Mouse (Mus musculus): ENCODE results near the gene Myo18b.
A peak's percentile ranks its signal among the peaks of the same experiment; 100 is the strongest.

Myo18b gene

GRCm38 (mm10) chr5:112895674-112896654 lies at the start of gene Myo18b:
Gene Myo18b (minus strand): TSS chr5:112896362.
- no peak for ATAC-seq (ENCODE audit: insufficient number of reproducible peaks, low FRiP score, low TSS enrichment)

GRCm38 (mm10) chr5:112945925-112946324 lies 49.8 kb upstream of the Myo18b start:
- no peak for ATAC-seq (ENCODE audit: insufficient number of reproducible peaks, low FRiP score, low TSS enrichment)

- ATAC-seq (ENCODE audit: insufficient number of reproducible peaks, low FRiP score, low TSS enrichment), result no peak
Measured at GRCm38 (mm10) chr5:112942244-112942643, 46.1 kb upstream of the Myo18b start.

- ATAC-seq (ENCODE audit: insufficient number of reproducible peaks, low FRiP score, low TSS enrichment), result no peak
Measured at GRCm38 (mm10) chr5:112941001-112941400, 44.8 kb upstream of the Myo18b start.

GRCm38 (mm10) chr5:112936632-112937031 lies 40.5 kb upstream of the Myo18b start:
- no peak for ATAC-seq (ENCODE audit: insufficient number of reproducible peaks, low FRiP score, low TSS enrichment)

DNA sequence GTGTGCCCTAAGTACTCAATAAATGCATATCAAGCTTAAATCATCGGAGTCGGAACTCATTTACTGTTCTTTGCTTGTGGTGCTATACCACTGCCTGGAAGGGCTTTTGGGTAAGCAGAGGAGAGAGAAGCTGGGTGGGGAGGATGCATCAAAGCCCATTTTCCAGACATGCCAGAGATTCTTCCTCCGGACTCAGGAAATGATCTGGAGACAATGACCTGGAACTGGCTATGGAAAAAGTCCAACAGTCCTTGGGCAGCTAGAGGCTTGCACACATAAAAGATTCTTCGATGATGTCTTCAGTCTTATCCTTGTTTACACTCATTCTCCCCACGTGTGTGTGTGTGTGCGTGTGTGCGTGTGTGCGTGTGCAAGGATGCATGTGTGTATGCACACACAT lies 39.3 kb upstream of the Myo18b start:
- ATAC-seq (ENCODE audit: insufficient number of reproducible peaks, low FRiP score, low TSS enrichment), result no peak

DNA sequence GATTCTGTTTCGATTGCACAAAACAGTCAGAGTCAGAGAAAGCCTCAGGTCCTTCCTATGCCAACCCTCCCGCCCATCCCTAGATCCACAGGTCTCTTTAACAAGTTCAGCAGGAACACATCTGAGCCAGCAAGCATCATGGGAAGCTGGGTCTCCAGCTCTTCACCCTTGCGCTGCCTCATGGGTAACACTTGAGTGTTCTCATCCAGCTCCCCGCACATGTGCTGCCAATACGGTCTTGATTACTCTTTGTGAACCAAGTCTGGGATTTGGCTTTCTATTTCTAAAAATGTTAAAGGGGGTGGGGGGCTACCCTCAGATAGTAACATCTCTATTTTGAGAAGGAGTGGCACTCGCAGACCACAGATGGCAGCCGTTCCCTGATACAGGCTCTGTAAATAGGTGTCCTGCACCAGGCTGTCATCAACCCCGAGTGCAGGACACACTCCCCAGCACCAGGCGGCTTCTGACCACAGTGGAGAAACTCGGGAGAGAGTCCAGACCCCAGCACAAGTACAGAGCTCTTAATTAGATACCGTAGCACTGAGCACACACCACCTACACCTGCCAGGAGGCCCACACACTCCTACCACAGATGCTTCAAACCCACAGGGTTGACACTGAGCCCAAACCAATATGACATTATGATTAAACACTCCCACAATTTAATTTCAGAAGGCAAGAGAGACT lies 36.9 kb upstream of the Myo18b start:
- ATAC-seq (ENCODE audit: insufficient number of reproducible peaks, low FRiP score, low TSS enrichment), result no peak

- ATAC-seq (ENCODE audit: insufficient number of reproducible peaks, low FRiP score, low TSS enrichment), result no peak
Measured at GRCm38 (mm10) chr5:112931901-112932300, 35.7 kb upstream of the Myo18b start.

- no peak for ATAC-seq (ENCODE audit: insufficient number of reproducible peaks, low FRiP score, low TSS enrichment)
Measured at GRCm38 (mm10) chr5:112928201-112928881, 32.2 kb upstream of the Myo18b start.

DNA sequence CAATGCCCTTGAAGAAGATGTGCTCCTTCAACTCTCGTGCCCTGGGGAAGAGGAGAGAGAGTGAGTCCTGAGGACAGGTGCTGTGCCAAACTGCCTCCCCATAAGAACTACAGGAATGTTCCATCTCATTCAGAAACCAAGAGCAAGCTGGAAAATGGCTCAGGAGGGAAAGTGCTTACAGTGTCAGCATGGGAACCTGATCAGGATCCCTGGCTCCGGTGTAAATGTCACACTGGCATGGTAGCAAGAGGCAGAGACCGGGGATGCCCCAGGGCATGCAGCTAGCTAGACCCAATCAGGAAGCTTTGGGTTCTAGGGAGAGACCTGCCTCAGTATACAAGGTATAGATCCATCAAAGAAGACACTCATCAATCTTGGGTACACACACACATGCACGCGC lies 29.3 kb upstream of the Myo18b start:
- no peak for ATAC-seq (ENCODE audit: insufficient number of reproducible peaks, low FRiP score, low TSS enrichment)

GRCm38 (mm10) chr5:112924806-112925205 lies 28.6 kb upstream of the Myo18b start:
- no peak for ATAC-seq (ENCODE audit: insufficient number of reproducible peaks, low FRiP score, low TSS enrichment)

DNA sequence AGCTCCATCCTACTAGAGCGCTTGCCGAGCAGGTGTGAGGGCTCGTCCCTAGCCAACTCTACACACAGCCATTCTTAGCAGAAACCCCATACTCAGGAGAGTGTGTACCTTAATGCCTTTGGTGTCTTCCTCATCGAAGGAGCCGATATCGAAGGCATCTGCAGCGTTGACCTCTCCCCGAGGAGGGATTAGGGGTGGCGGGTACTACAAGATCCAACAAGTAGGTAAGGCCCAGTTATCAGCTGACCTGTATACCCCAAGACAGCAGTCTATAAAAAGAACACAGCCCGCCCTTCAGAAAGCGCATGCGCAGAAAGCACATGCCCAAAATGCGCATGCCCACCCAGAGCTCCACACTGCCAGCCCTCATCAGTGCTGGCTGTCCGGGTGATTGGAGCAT lies 27.7 kb upstream of the Myo18b start:
- no peak for ATAC-seq (ENCODE audit: insufficient number of reproducible peaks, low FRiP score, low TSS enrichment)

GRCm38 (mm10) chr5:112921914-112922313 lies 25.8 kb upstream of the Myo18b start:
- ATAC-seq (ENCODE audit: insufficient number of reproducible peaks, low FRiP score, low TSS enrichment), result no peak

GRCm38 (mm10) chr5:112910381-112910780 lies 14.2 kb upstream of the Myo18b start:
- no peak for ATAC-seq (ENCODE audit: insufficient number of reproducible peaks, low FRiP score, low TSS enrichment)

DNA sequence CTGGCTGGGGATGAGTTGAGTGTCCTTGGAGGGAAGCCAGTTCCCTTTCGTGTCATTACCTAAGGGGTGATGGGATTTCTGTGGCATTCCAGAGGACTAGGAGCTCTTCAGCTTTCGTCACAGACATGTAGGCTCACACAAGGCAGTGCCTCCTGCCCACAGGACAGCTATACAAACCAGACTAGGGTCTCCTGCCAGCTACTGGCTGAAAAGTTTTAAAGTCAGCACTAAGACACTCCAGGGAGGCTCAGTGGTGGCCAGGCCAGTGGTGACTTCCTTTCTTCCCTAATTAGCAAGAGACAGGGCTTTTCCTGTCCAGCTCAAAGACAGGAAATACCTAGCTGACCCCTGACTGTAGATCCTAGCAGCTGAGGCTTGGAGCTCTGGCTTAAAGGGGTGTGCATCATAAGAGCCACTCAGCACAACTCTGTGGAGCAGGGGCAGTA lies 12.0 kb upstream of the Myo18b start:
- ATAC-seq (ENCODE audit: insufficient number of reproducible peaks, low FRiP score, low TSS enrichment), result no peak

DNA sequence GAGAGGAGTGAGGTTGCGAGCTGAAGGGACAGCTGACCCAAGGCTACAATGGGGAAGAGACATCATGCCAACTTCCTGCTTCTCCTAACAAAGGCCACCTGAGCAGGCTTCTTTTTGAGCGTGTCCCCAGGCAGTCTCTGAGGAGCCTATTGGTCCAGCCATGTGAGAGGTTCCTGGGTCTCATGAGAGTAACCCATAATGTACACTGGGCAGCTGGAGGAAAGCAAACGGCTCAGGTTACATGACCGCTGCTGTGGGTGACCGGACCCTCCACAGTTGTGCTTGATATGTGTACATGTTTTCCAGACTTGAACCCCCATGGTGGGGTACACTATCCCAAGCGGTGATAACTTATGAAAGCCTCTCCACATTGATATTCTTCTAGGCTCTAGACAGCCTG lies 11.3 kb upstream of the Myo18b start:
- no peak for ATAC-seq (ENCODE audit: insufficient number of reproducible peaks, low FRiP score, low TSS enrichment)

- no peak for ATAC-seq (ENCODE audit: insufficient number of reproducible peaks, low FRiP score, low TSS enrichment)
Measured at GRCm38 (mm10) chr5:112893462-112894060, 2.6 kb downstream of the Myo18b start.

DNA sequence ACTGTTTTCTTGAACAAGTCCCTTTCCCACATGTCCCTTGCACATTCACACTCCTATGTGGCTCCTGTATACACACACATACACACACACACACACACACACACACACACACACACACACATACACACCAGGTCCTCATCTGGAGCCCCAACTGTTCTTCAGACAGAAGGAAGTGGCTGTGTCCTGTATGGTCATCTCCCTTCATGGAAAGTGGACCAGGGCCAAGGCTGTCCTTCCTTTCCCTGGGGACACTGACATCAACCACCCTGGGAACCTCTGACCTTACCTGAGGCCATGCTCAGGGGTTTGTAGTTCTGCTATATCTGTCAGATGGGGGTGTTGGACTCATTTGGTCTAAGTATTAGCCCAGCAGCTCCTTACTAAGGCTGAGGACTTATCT lies 3.8 kb downstream of the Myo18b start:
- no peak for ATAC-seq (ENCODE audit: insufficient number of reproducible peaks, low FRiP score, low TSS enrichment)

DNA sequence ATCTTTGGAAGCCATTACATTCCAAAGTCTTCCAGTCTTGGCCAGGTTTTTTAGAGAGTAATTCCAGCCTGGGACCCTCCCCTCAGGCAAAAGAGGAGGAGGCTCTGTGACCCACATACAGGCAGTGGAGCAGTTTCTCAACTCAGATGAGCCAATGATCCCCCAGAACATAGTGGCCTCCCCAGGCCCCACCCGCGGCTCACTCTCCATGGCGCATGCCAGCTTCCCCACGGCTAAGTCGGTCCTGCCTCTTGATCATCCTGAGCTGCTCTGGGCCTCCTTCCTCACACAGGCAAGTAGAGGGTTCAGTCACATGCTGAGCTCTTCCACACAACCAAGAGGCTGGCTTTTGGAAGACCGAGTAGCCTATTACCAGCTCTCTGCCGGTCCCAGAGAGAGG lies 7.5 kb downstream of the Myo18b start:
- ATAC-seq (ENCODE audit: insufficient number of reproducible peaks, low FRiP score, low TSS enrichment), result no peak

DNA sequence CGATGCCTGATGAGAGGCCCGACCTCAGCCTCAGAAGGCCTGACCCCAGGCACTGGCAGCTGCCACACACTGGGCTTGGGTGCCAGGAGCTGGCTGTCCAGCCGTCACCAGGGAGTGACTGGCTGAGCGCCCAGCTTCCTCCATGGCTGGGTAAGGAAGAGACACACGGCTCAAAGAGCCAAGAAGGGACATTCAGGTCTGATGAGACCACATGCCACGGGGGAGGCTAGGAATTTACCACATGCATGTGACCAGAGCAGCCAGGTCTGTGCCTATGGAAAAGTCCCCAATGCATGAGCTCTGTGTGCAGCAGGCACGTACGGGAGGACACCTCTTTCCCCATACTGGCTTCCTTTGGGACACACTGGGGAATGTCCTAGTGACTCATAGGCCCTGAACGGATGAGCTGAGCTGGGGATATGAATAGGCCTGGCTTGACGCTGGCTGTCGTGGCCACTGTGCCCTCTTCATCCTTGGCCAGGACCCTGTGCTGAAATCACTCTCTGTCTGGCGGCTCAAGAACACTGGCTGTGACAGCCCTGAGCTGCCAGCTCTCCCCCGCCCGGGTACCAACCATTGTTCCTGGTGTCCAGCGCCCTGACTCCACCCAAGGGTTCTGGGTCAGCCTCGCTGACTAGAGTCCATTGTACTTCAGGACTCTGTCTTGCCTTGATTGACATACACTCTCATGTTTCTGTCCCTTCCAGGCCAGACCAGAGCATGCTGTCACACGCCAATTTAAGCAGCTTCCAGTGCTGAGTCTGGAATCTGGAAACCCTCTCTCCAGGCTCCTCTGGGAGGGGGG lies 9.3 kb downstream of the Myo18b start:
- ATAC-seq (ENCODE audit: insufficient number of reproducible peaks, low FRiP score, low TSS enrichment), result peak; percentile 66; the same call in 1 of the 2 replicates
